Mouse (Mus musculus) brown adipose tissue, adult 24 weeks (tissue): ENCODE data around the gene Aldh3a1. TPM values are rescaled to one million over a fixed set of nuclear protein-coding genes. Genes with fewer than 3 reads are reported as not detected.

Experiments used
- H3K27ac ChIP-seq: fragments of 200-500 bp; replicated peaks from 2 replicates; pipeline ENCODE4 v1.5.1; 2012; ENCODE audit warnings: low read depth, mild to moderate bottlenecking, low read length
- H3K4me1 ChIP-seq: fragments of 200-500 bp; 2 replicates; pipeline ENCODE4 v1.6.1; 2012; ENCODE audit warnings: low read length, mixed read lengths; ENCODE audit not compliant: control insufficient read depth, insufficient read depth, insufficient read length
- H3K4me3 ChIP-seq: fragments of 200-500 bp; 2 replicates; pipeline ENCODE4 v1.5.1; 2012; ENCODE audit warnings: low read depth, mild to moderate bottlenecking, low read length, moderate library complexity; ENCODE audit not compliant: insufficient read depth
- polyA plus RNA-seq: library from polyadenylated mRNA; stranded (reverse); fragments of >200 nt; gene quantifications from 2 replicates; pipeline ENCODE4 v1.2.4, GENCODE M21; 2012; ENCODE audit not compliant: missing spikeins, insufficient read depth, insufficient read length

Aldh3a1 gene
- polyA plus RNA-seq, 1 experiment = not detected

- Histone ChIP-seq H3K4me1 (no peaks in the 10 kb centered on the region), H3K27ac (no peak overlapping the region), H3K4me3 (no peak overlapping the region)
These were observed 44.4 kb downstream of the Aldh3a1 start for GRCm38 (mm10) chr11:61251741-61252140.

- no peak overlapping the region for H3K27ac ChIP-seq
- H3K4me3 ChIP-seq = no peak overlapping the region
- H3K4me1 ChIP-seq = no peaks in the 10 kb centered on the region
These were observed 45.5 kb downstream of the Aldh3a1 start for GRCm38 (mm10) chr11:61252807-61253206.

GRCm38 (mm10) chr11:61259106-61259505, 51.8 kb downstream of the Aldh3a1 start:
- H3K4me3 ChIP-seq = no peak overlapping the region
- no peaks in the 10 kb centered on the region for H3K4me1 ChIP-seq
- no peak overlapping the region for H3K27ac ChIP-seq

GRCm38 (mm10) chr11:61262516-61262915, 55.2 kb downstream of the Aldh3a1 start:
- Histone ChIP-seq H3K4me3 (no peak overlapping the region), H3K27ac (no peak overlapping the region), H3K4me1 (no peaks in the 10 kb centered on the region)

GRCm38 (mm10) chr11:61263841-61264240, 56.5 kb downstream of the Aldh3a1 start:
- no peak overlapping the region for H3K4me3 ChIP-seq
- no peak overlapping the region for H3K27ac ChIP-seq
- H3K4me1 ChIP-seq = no peaks in the 10 kb centered on the region

- Histone ChIP-seq H3K4me3 (peak within 1 kb of the TSS; percentile 84), H3K27ac (peak within 1 kb of the TSS; percentile 86), H3K4me1 (no peaks in the 10 kb centered on the region)
These were observed 59.5 kb downstream of the Aldh3a1 start, which contains the start of gene Aldh3a2 for GRCm38 (mm10) chr11:61266551-61267533. Aldh3a2 (minus strand) TSS chr11:61267464.

Other genes with a start within 250 kb of the Aldh3a1 start
- 0.50 TPM in 1 of 2 replicates, not detected in the other for gene Kcnj12, start 185.0 kb upstream of the Aldh3a1 start, polyA plus RNA-seq
- 0.87 and 1.2 TPM in 2 replicates for gene Tnfrsf13b, start 80.8 kb upstream of the Aldh3a1 start, polyA plus RNA-seq
- 16.3 and 31.0 TPM in 2 replicates for gene Usp22, start 32.5 kb upstream of the Aldh3a1 start, polyA plus RNA-seq
- 25.9 and 29.9 TPM in 2 replicates for gene Aldh3a2, start 59.9 kb downstream of the Aldh3a1 start, polyA plus RNA-seq
- not detected in 2 replicates for gene Slc47a2, start 135.3 kb downstream of the Aldh3a1 start, polyA plus RNA-seq
- 1.1 and 1.7 TPM in 2 replicates for gene Slc47a1, start 170.8 kb downstream of the Aldh3a1 start, polyA plus RNA-seq
- not detected in 2 replicates for gene Rnf112, start 246.6 kb downstream of the Aldh3a1 start, polyA plus RNA-seq